Mouse (Mus musculus) CD4-positive, CD25-positive, alpha-beta regulatory T cell, adult 9 weeks (primary cell): Measurements from ENCODE around the gene Cd24a. TPM values are rescaled to one million over a fixed set of nuclear protein-coding genes. Genes with fewer than 3 reads are reported as not detected.

Experiments used
- polyA plus RNA-seq: library from polyadenylated mRNA; unstranded; fragments of 100-300 nt; shearing (Covaris generic); gene quantifications from one replicate; pipeline ENCODE4 v1.2.1, GENCODE M21; 2017

Cd24a gene
- polyA plus RNA-seq: 1.7 TPM

DNA sequence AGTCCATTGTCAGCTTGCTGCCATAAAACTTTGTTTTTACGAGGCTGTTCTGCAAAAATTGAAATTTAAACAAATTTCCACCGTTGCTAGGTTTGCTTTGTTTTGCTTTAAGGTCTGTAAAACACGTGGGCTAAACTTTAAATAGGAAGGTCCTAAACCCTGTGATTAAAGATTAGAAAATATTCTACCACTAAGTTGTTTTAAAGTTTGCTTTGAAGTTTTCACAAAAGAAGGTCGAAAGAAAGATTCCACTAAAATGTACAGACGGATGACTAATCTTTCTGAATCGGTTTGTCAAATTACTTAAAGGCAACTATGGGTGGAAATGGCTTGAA, at the start of gene Cd24a:
TSS of gene Cd24a (plus strand) at position 288 of the 335 bp plus-strand sequence.

DNA sequence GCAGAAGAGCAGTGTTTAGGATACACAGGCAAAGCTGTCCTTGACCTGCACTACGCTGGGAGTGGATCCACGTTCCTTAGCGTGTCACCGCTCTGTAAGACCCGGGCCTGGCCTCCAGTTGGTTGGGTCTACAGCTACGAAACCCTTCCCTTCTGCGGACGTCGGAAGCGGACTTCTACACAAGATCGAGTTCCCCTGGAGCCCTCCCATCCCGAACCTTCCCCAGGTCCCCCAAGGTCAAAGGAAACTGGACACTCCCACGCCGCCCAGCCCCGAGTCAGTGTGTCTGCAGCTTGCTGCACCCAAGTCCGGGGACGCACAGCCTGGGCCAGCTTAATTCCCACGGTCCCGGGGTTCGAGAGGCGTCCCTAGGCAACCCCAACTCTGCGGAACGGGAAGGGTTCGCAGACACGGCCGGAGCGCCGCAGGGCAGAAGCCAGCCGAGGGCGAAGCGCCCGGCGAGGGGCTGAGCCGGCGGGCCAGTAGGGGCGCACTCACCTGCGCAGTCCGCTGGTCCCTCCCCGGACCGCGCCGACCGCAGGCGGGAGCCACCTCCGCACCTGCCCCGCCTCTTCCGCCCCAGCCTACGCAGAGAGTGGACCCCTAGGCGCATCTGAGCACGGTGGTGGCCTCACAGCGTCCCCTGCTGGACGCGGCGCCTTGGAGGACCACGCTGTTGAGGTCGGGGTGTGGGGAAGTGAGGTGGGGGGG, 37.5 kb upstream of the Cd24a start, which contains the start of gene 1700021F05Rik:
TSS of gene 1700021F05Rik (minus strand) at position 553 of the 711 bp plus-strand sequence.

Other genes with a start within 250 kb of the Cd24a start
- gene Bend3, start 99.5 kb upstream of the Cd24a start, polyA plus RNA-seq: 0.91 TPM
- gene Gm9803, start 54.2 kb upstream of the Cd24a start, polyA plus RNA-seq: 59.2 TPM
- 27.1 TPM for gene 1700021F05Rik, start 37.3 kb upstream of the Cd24a start, polyA plus RNA-seq